Mouse (Mus musculus) urinary bladder, postnatal 25 days (tissue): ENCODE data around the gene Tmco5.
"Not testable (repeated sequence)": the region's sequence is repeated elsewhere in the genome, so short reads cannot be mapped to it uniquely, and the experiment has no call there.

ENCODE experiments used
- DNase-seq: peaks from one replicate; pipeline ENCODE4 v3.0.0; 2022; ENCODE audit warnings: low spot score

Tmco5 gene

GRCm38 (mm10) chr2:116922580-116923500 is 44.3 kb downstream of the Tmco5 start:
- no peak for DNase-seq

GRCm38 (mm10) chr2:116923684-116924083 is 45.2 kb downstream of the Tmco5 start:
- no peak for DNase-seq

- DNase-seq = no peak
These were observed 45.8 kb downstream of the Tmco5 start for GRCm38 (mm10) chr2:116924292-116924691.

- no peak for DNase-seq
These were observed 46.7 kb downstream of the Tmco5 start for GRCm38 (mm10) chr2:116925230-116925629.

GRCm38 (mm10) chr2:116932218-116932617 is 53.7 kb downstream of the Tmco5 start:
- no peak for DNase-seq

GRCm38 (mm10) chr2:116934236-116934635 is 55.7 kb downstream of the Tmco5 start:
- DNase-seq = not testable (repeated sequence)

GRCm38 (mm10) chr2:116934776-116935175 is 56.3 kb downstream of the Tmco5 start:
- DNase-seq = no peak

GRCm38 (mm10) chr2:116936371-116936770 is 57.9 kb downstream of the Tmco5 start:
- no peak for DNase-seq

GRCm38 (mm10) chr2:116937166-116937565 is 58.7 kb downstream of the Tmco5 start:
- no peak for DNase-seq

- DNase-seq = no peak
These were observed 63.3 kb downstream of the Tmco5 start for GRCm38 (mm10) chr2:116941816-116942215.
